ENCODE assay signal across 9 mouse cellular contexts in genomic region chr6:29473941-29474691, GRCm38 (mm10). TPM values are rescaled to one million over a fixed set of nuclear protein-coding genes. Genes with fewer than 3 reads are reported as not detected.
DNase-seq lines count a peak whose midpoint lies in the region; ATAC-seq lines count a peak whose summit lies in the region.
"Had no signal": no experiment of that assay in that cellular context is flagged by ENCODE, and none has a peak within 500 bp of the region (broad histone marks: within the 10 kb centered on the region; RNA-seq: fewer than 3 reads in every experiment).

No protein-coding gene starts in this region.

- WGBS in forebrain, embryonic 11.5 days, result 2% methylated on average over 33 of the region's 33 CpGs
- 4% methylated on average over 33 of the region's 33 CpGs for whole genome bisulfite sequencing in heart, embryonic 16.5 days
- 3% methylated on average over 33 of the region's 33 CpGs for WGBS in liver, embryonic 13.5 days (ENCODE audit: insufficient replicate concordance)
- 5% methylated on average over 33 of the region's 33 CpGs for WGBS in stomach, embryonic 14.5 days

- peak overlapping the region; percentile 73 for H3K4me2 ChIP-seq in forebrain, embryonic 11.5 days (ENCODE audit: low read depth, low read length, severe bottlenecking)
- peak overlapping the region; percentile 87 for H3K4me2 ChIP-seq in heart, embryonic 16.5 days (ENCODE audit: low read depth, low read length)
- peak overlapping the region; percentile 87 for H3K4me2 ChIP-seq in liver, embryonic 13.5 days
- peak overlapping the region; percentile 52 for H3K4me2 ChIP-seq in stomach, embryonic 14.5 days (replicated peaks; ENCODE audit: low read depth, low read length)

- H3K27me3 ChIP-seq in forebrain, embryonic 11.5 days (ENCODE audit: control insufficient read depth, insufficient read depth, low read length), result 0 out of 2 replicates have a peak, but pooled peaks cover 2% of the 10 kb centered on the region
- H3K27me3 ChIP-seq in heart, embryonic 16.5 days (ENCODE audit: control insufficient read depth, insufficient read depth, low read length), result no peaks in the 10 kb centered on the region
- peaks cover 19% of the 10 kb centered on the region for H3K27me3 ChIP-seq in liver, embryonic 13.5 days
- H3K27me3 ChIP-seq in stomach, embryonic 14.5 days (ENCODE audit: control insufficient read depth, insufficient read depth, low read length), result no peaks in the 10 kb centered on the region
- H3K27me3 ChIP-seq: CH12.LX had no signal

- peak; percentile 94 for ATAC-seq in CD4-positive, CD25-positive, alpha-beta regulatory T cell, adult 4 months
- peak; percentile 95 for ATAC-seq in forebrain, embryonic 11.5 days (replicated peaks; ENCODE audit: low FRiP score)
- peak; percentile 93 for ATAC-seq in heart, embryonic 16.5 days (replicated peaks; ENCODE audit: extremely low read depth, insufficient read depth, low FRiP score)
- peak; percentile 99 for ATAC-seq in liver, embryonic 13.5 days (ENCODE audit: low read depth)
- peak; percentile 93 for ATAC-seq in stomach, embryonic 14.5 days (ENCODE audit: insufficient number of reproducible peaks, insufficient read depth, low FRiP score, low read depth)

- no peak overlapping the region for H3K27ac ChIP-seq in forebrain, embryonic 11.5 days (ENCODE audit: low read depth, low read length)
- peak overlapping the region; percentile 59; the same call in 1 of the 2 replicates for H3K27ac ChIP-seq in heart, embryonic 16.5 days (ENCODE audit: low read length)
- no peak overlapping the region; the same call in 1 of the 2 replicates for H3K27ac ChIP-seq in liver, embryonic 13.5 days
- H3K27ac ChIP-seq in stomach, embryonic 14.5 days (ENCODE audit: low read length), result no peak overlapping the region

- peak; percentile 86 for DNase-seq in c-Kit-positive CD71-negative TER-119-negative erythroid progenitor cells, embryonic 14.5 days (ENCODE audit: low read depth)
- DNase-seq in forebrain, embryonic 11.5 days (ENCODE audit: low spot score), result peak; percentile 92
- DNase-seq in kidney, postnatal 14 days, result peak; percentile 91
- peak; percentile 91 for DNase-seq in liver, embryonic 13.5 days
- peak; percentile 42 to 57 for DNase-seq in natural killer cell, adult 2 months (ENCODE audit: low spot score in 2 of 2)

- peaks cover 3% of the 10 kb centered on the region; the same call in 1 of the 2 replicates for H3K4me1 ChIP-seq in forebrain, embryonic 11.5 days (replicated peaks; ENCODE audit: control insufficient read depth, insufficient read depth, low read length)
- H3K4me1 ChIP-seq in heart, embryonic 16.5 days (ENCODE audit: control insufficient read depth, insufficient read depth, low read length), result peaks cover 13% of the 10 kb centered on the region
- peaks cover 14% of the 10 kb centered on the region for H3K4me1 ChIP-seq in liver, embryonic 13.5 days (replicated peaks)
- H3K4me1 ChIP-seq in stomach, embryonic 14.5 days (ENCODE audit: control insufficient read depth, insufficient read depth, low read length), result peaks cover under 1% of the 10 kb centered on the region; the same call in 1 of the 2 replicates

- H3K9ac ChIP-seq in forebrain, embryonic 11.5 days (ENCODE audit: low read length), result peak overlapping the region; percentile 43
- H3K9ac ChIP-seq in heart, embryonic 16.5 days (ENCODE audit: low read length), result peak overlapping the region; percentile 70
- peak overlapping the region; percentile 72 for H3K9ac ChIP-seq in liver, embryonic 13.5 days
- H3K9ac ChIP-seq in stomach, embryonic 14.5 days (replicated peaks; ENCODE audit: low read depth, low read length), result no peak overlapping the region; the same call in 1 of the 2 replicates

- peak overlapping the region; percentile 37 for H3K4me3 ChIP-seq in forebrain, embryonic 11.5 days (ENCODE audit: low read depth, low read length)
- H3K4me3 ChIP-seq in heart, embryonic 16.5 days (ENCODE audit: low read length), result peak overlapping the region; percentile 63
- H3K4me3 ChIP-seq in liver, embryonic 13.5 days (replicated peaks), result peak overlapping the region; percentile 61
- peak overlapping the region; percentile 34 for H3K4me3 ChIP-seq in stomach, embryonic 14.5 days (ENCODE audit: low read depth, low read length)

- H3K36me3 ChIP-seq in forebrain, embryonic 11.5 days (ENCODE audit: control insufficient read depth, insufficient read depth, low read length), result no peaks in the 10 kb centered on the region; the same call in 1 of the 2 replicates
- peaks cover 11% of the 10 kb centered on the region for H3K36me3 ChIP-seq in heart, embryonic 16.5 days (ENCODE audit: control insufficient read depth, insufficient read depth)
- peaks cover 23% of the 10 kb centered on the region for H3K36me3 ChIP-seq in liver, embryonic 13.5 days
- peaks cover 8% of the 10 kb centered on the region for H3K36me3 ChIP-seq in stomach, embryonic 14.5 days (ENCODE audit: control insufficient read depth, insufficient read depth, low read length)

- no peaks in the 10 kb centered on the region for H3K9me3 ChIP-seq in forebrain, embryonic 11.5 days (ENCODE audit: control insufficient read depth, low read length)
- no peaks in the 10 kb centered on the region for H3K9me3 ChIP-seq in heart, embryonic 16.5 days (replicated peaks; ENCODE audit: control insufficient read depth, low read length)
- no peaks in the 10 kb centered on the region for H3K9me3 ChIP-seq in liver, embryonic 13.5 days (replicated peaks)
- H3K9me3 ChIP-seq in stomach, embryonic 14.5 days (ENCODE audit: control insufficient read depth, low read depth, low read length), result no peaks in the 10 kb centered on the region

RNA-seq across cellular contexts. Expression of gene Atp6v1fnb, which starts 2.9 kb away (rescaled TPM):
- polyA plus RNA-seq in CD4-positive, CD25-positive, alpha-beta regulatory T cell, adult 4 months (2017; shearing (Covaris generic)), result not detected
- polyA plus RNA-seq in forebrain, embryonic 11.5 days (2014; fragmentation: Nextera tagmentation; extraction: Ambion mirVana), result 0.29 TPM in 1 of 2 replicates, not detected in the other
- polyA plus RNA-seq in heart, embryonic 16.5 days (2015; fragmentation: Nextera tagmentation; extraction: Ambion mirVana), result not detected in 2 replicates
- not detected in 2 replicates for polyA plus RNA-seq in liver, embryonic 13.5 days (2015; fragmentation: Nextera tagmentation; extraction: Ambion mirVana)
- polyA plus RNA-seq in stomach, embryonic 14.5 days (2014; fragmentation: Nextera tagmentation; extraction: Ambion mirVana), result 0.64 TPM in 1 of 2 replicates, not detected in the other

RNA-seq across cellular contexts. Expression of gene Atp6v1f, which starts 6.6 kb away (rescaled TPM):
- 100 to 1,000 TPM; 325 to 332 TPM for polyA plus RNA-seq in CD4-positive, CD25-positive, alpha-beta regulatory T cell, adult 4 months (2017; shearing (Covaris generic))
- polyA plus RNA-seq in forebrain, embryonic 11.5 days (2014; fragmentation: Nextera tagmentation; extraction: Ambion mirVana), result 164 and 190 TPM in 2 replicates
- 197 and 199 TPM in 2 replicates for polyA plus RNA-seq in heart, embryonic 16.5 days (2015; fragmentation: Nextera tagmentation; extraction: Ambion mirVana)
- polyA plus RNA-seq in liver, embryonic 13.5 days (2015; fragmentation: Nextera tagmentation; extraction: Ambion mirVana), result 132 and 152 TPM in 2 replicates
- 235 and 266 TPM in 2 replicates for polyA plus RNA-seq in stomach, embryonic 14.5 days (2014; fragmentation: Nextera tagmentation; extraction: Ambion mirVana)

RNA-seq across cellular contexts. Expression of gene Kcp, which starts 33.6 kb away (rescaled TPM):
- polyA plus RNA-seq in CD4-positive, CD25-positive, alpha-beta regulatory T cell, adult 4 months (2017; shearing (Covaris generic)), result under 1 TPM in 1 of 2 experiments, not detected in 1; 0.38 TPM
- polyA plus RNA-seq in forebrain, embryonic 11.5 days (2014; fragmentation: Nextera tagmentation; extraction: Ambion mirVana), result 9.6 and 14.4 TPM in 2 replicates
- polyA plus RNA-seq in heart, embryonic 16.5 days (2015; fragmentation: Nextera tagmentation; extraction: Ambion mirVana), result 9.2 and 9.5 TPM in 2 replicates
- 1.5 and 1.6 TPM in 2 replicates for polyA plus RNA-seq in liver, embryonic 13.5 days (2015; fragmentation: Nextera tagmentation; extraction: Ambion mirVana)
- 25.0 and 30.4 TPM in 2 replicates for polyA plus RNA-seq in stomach, embryonic 14.5 days (2014; fragmentation: Nextera tagmentation; extraction: Ambion mirVana)

RNA-seq across cellular contexts. Expression of gene Flnc, which starts 41.1 kb away (rescaled TPM):
- polyA plus RNA-seq in CD4-positive, CD25-positive, alpha-beta regulatory T cell, adult 4 months (2017; shearing (Covaris generic)), result not detected
- 2.4 and 2.6 TPM in 2 replicates for polyA plus RNA-seq in forebrain, embryonic 11.5 days (2014; fragmentation: Nextera tagmentation; extraction: Ambion mirVana)
- 38.3 and 50.0 TPM in 2 replicates for polyA plus RNA-seq in heart, embryonic 16.5 days (2015; fragmentation: Nextera tagmentation; extraction: Ambion mirVana)
- polyA plus RNA-seq in liver, embryonic 13.5 days (2015; fragmentation: Nextera tagmentation; extraction: Ambion mirVana), result 0.89 and 0.97 TPM in 2 replicates
- 17.9 and 19.8 TPM in 2 replicates for polyA plus RNA-seq in stomach, embryonic 14.5 days (2014; fragmentation: Nextera tagmentation; extraction: Ambion mirVana)

RNA-seq across cellular contexts. Expression of gene Irf5, which starts 52.3 kb away (rescaled TPM):
- polyA plus RNA-seq in CD4-positive, CD25-positive, alpha-beta regulatory T cell, adult 4 months (2017; shearing (Covaris generic)), result 10 to 100 TPM; 24.8 to 32.7 TPM
- polyA plus RNA-seq in forebrain, embryonic 11.5 days (2014; fragmentation: Nextera tagmentation; extraction: Ambion mirVana), result 2.1 and 2.6 TPM in 2 replicates
- polyA plus RNA-seq in heart, embryonic 16.5 days (2015; fragmentation: Nextera tagmentation; extraction: Ambion mirVana), result 5.4 and 5.7 TPM in 2 replicates
- polyA plus RNA-seq in liver, embryonic 13.5 days (2015; fragmentation: Nextera tagmentation; extraction: Ambion mirVana), result 6.9 TPM in 2 replicates
- 6.4 and 7.2 TPM in 2 replicates for polyA plus RNA-seq in stomach, embryonic 14.5 days (2014; fragmentation: Nextera tagmentation; extraction: Ambion mirVana)
